Mouse (Mus musculus) ES-E14 (cell line): Measurements from ENCODE around the gene Fastk. TPM values are rescaled to one million over a fixed set of nuclear protein-coding genes. Genes with fewer than 3 reads are reported as not detected.
A peak's percentile ranks its signal among the peaks of the same experiment; 100 is the strongest.

ENCODE experiments used
- DNase-seq: peaks from one replicate; pipeline ENCODE4 v3.0.0-alpha.2; 2013; ENCODE audit warnings: low read depth, low spot score
- H3K27ac ChIP-seq: 2 replicates; pipeline ENCODE4 v1.5.1; 2012; ENCODE audit warnings: low read depth, mild to moderate bottlenecking, low read length, moderate library complexity, mixed read lengths; ENCODE audit not compliant: poor library complexity, insufficient read depth, severe bottlenecking
- H3K36me3 ChIP-seq: 2 replicates; pipeline ENCODE4 v1.6.1; 2012; ENCODE audit warnings: mild to moderate bottlenecking, low read length, moderate library complexity, mixed read lengths; ENCODE audit not compliant: control insufficient read depth, poor library complexity, insufficient read depth, severe bottlenecking
- H3K4me1 ChIP-seq, 2 experiments: fragments of 150-350 bp in 1 of 2; sonication (generic) in 1 of 2; 2 replicates each; pipeline ENCODE4 v1.6.1; 2012; ENCODE audit warnings: low read length in 2 of 2, mild to moderate bottlenecking in 1 of 2, mixed read lengths in 1 of 2; ENCODE audit not compliant: control insufficient read depth in 2 of 2, insufficient read depth in 2 of 2, poor library complexity in 1 of 2
- H3K4me3 ChIP-seq, 2 experiments: fragments of 150-350 bp in 1 of 2; sonication (generic) in 1 of 2; 2 replicates each; pipeline ENCODE4 v1.5.1; 2012; ENCODE audit warnings: low read length in 2 of 2, low read depth in 1 of 2, mild to moderate bottlenecking in 1 of 2, mixed read lengths in 1 of 2; ENCODE audit not compliant: insufficient read depth in 1 of 2, poor library complexity in 1 of 2, severe bottlenecking in 1 of 2
- H3K9ac ChIP-seq: 2 replicates; pipeline ENCODE4 v1.6.1; 2012; ENCODE audit warnings: low read depth, mild to moderate bottlenecking, low read length, mixed read lengths; ENCODE audit not compliant: poor library complexity, insufficient read depth, severe bottlenecking
- H3K9me3 ChIP-seq: fragments of 150-350 bp; sonication (generic); 2 replicates; pipeline ENCODE4 v1.6.1; 2012; ENCODE audit warnings: low read depth, mild to moderate bottlenecking, low read length; ENCODE audit not compliant: control insufficient read depth, insufficient read depth
- CHD2 ChIP-seq: IDR thresholded peaks from 2 replicates; pipeline ENCODE4 v1.6.1; 2014; ENCODE audit warnings: mild to moderate bottlenecking, low read depth, low read length, inconsistent platforms
- HCFC1 ChIP-seq: IDR thresholded peaks from 2 replicates; pipeline ENCODE4 v1.6.1; 2012; ENCODE audit warnings: low read length, inconsistent platforms, borderline replicate concordance; ENCODE audit not compliant: insufficient read depth
- MAFK ChIP-seq: IDR thresholded peaks from 2 replicates; pipeline ENCODE4 v1.6.1; 2014; ENCODE audit warnings: mild to moderate bottlenecking, low read depth, low read length, inconsistent platforms; ENCODE audit not compliant: insufficient read depth
- ZC3H11A ChIP-seq: IDR thresholded peaks from 2 replicates; pipeline ENCODE4 v1.6.1; 2012; ENCODE audit warnings: low read depth, mild to moderate bottlenecking, inconsistent platforms, low read length, borderline replicate concordance
- ZNF384 ChIP-seq: IDR thresholded peaks from 2 replicates; pipeline ENCODE4 v1.6.1; 2012; ENCODE audit warnings: low read depth, low read length, inconsistent platforms
- in situ Hi-C, 2 experiments: fragments of 600-800 bp; cut with MboI; formaldehyde crosslinking; loops; one replicate each; pipeline ENCODE4 v1.15.1; 2025; ENCODE audit warnings: low sequenced_read_pairs in 2 of 2, inconsistent platforms in 1 of 2; ENCODE audit not compliant: unreplicated experiment in 2 of 2
- total RNA-seq: library from RNA; depleted of rRNA; stranded (reverse); fragments of 300-350 nt; gene quantifications from 2 replicates; pipeline ENCODE4 v1.2.3, GENCODE M21; 2012

Gene Fastk
- total RNA-seq, 1 experiment = 70.4 TPM

- H3K4me3 ChIP-seq = no peak overlapping the region
- TF ChIP-seq CHD2 (no peak), ZNF384 (no peak), ZC3H11A (no peak), HCFC1 (no peak)
- no peak for DNase-seq
- in situ Hi-C loops = no loop called here
- no peaks in the 10 kb centered on the region for H3K9me3 ChIP-seq
- no peak overlapping the region for H3K27ac ChIP-seq
- peaks cover 4 to 27% of the 10 kb centered on the region in 2 experiments; a peak in 2 of 4 replicates for H3K4me1 ChIP-seq
- no peak overlapping the region for H3K9ac ChIP-seq
- H3K36me3 ChIP-seq = peaks cover 10% of the 10 kb centered on the region
Observed at GRCm38 (mm10) chr5:24426556-24427284, 18.4 kb downstream of the Fastk start.

GRCm38 (mm10) chr5:24426037-24426432 lies 19.1 kb downstream of the Fastk start:
- Histone ChIP-seq H3K4me3 (peak overlapping the region; percentile 70 to 76), H3K9me3 (no peaks in the 10 kb centered on the region), H3K36me3 (peaks cover 3% of the 10 kb centered on the region; the same call in 1 of the 2 replicates), H3K4me1 (peaks cover 4 to 27% of the 10 kb centered on the region in 2 experiments; a peak in 2 of 4 replicates), H3K27ac (no peak overlapping the region), H3K9ac (no peak overlapping the region)
- in situ Hi-C loops = no loop called here
- no peak for DNase-seq
- no peak for TF ChIP-seq ZNF384
- no peak for TF ChIP-seq HCFC1
- TF ChIP-seq CHD2 = no peak
- no peak for TF ChIP-seq MAFK
- TF ChIP-seq ZC3H11A = no peak

GRCm38 (mm10) chr5:24425421-24426036 lies 19.6 kb downstream of the Fastk start:
- Histone ChIP-seq H3K9me3 (no peaks in the 10 kb centered on the region), H3K9ac (peak overlapping the region; percentile 68), H3K36me3 (peaks cover 3% of the 10 kb centered on the region; the same call in 1 of the 2 replicates), H3K27ac (no peak overlapping the region), H3K4me3 (peak overlapping the region; percentile 70 to 76), H3K4me1 (peaks cover 4 to 27% of the 10 kb centered on the region in 2 experiments; a peak in 2 of 4 replicates)
- no peak for DNase-seq
- in situ Hi-C loops = no loop called here
- TF ChIP-seq ZNF384 (no peak), CHD2 (no peak), ZC3H11A (no peak), MAFK (no peak), HCFC1 (no peak)

- no peak for DNase-seq
- in situ Hi-C loops = no loop called here
- Histone ChIP-seq H3K27ac (no peak overlapping the region), H3K9me3 (no peaks in the 10 kb centered on the region), H3K4me3 (peak overlapping the region; percentile 70 to 76), H3K4me1 (peaks cover 4 to 27% of the 10 kb centered on the region in 2 experiments; a peak in 2 of 4 replicates), H3K36me3 (peaks cover under 1% of the 10 kb centered on the region; the same call in 1 of the 2 replicates), H3K9ac (peak overlapping the region; percentile 68)
- peak; percentile 58; the same call in 1 of the 2 replicates for TF ChIP-seq HCFC1
- TF ChIP-seq CHD2 = no peak
Observed at GRCm38 (mm10) chr5:24424861-24425411, 20.2 kb downstream of the Fastk start.
